Mouse (Mus musculus) myocyte (in vitro differentiated cells): ENCODE measurements around the gene Gm20388.

Experiments
- E2F4 ChIP-seq: IDR thresholded peaks from one replicate; pipeline ENCODE4 v1.6.1; 2011; ENCODE audit warnings: mild to moderate bottlenecking, control low read depth, moderate library complexity; ENCODE audit not compliant: insufficient read depth
- MAX ChIP-seq: IDR thresholded peaks from one replicate; pipeline ENCODE4 v1.6.1; 2011; ENCODE audit warnings: low read depth, mild to moderate bottlenecking, control low read depth
- MYOG ChIP-seq, 3 experiments: IDR thresholded peaks; one replicate each; pipeline ENCODE4 v1.6.1; 2011; ENCODE audit warnings: control low read depth in 2 of 3, low read depth in 2 of 3, mild to moderate bottlenecking in 2 of 3; ENCODE audit not compliant: insufficient read length in 2 of 3, control insufficient read depth in 1 of 3, insufficient read depth in 1 of 3
- POLR2A ChIP-seq: IDR thresholded peaks from one replicate; pipeline ENCODE4 v1.6.1; 2011; ENCODE audit warnings: low read depth, mild to moderate bottlenecking, control low read depth, moderate library complexity; ENCODE audit not compliant: insufficient read length
- SRF ChIP-seq: IDR thresholded peaks from one replicate; pipeline ENCODE4 v1.6.1; 2011; ENCODE audit warnings: low read depth; ENCODE audit not compliant: control insufficient read depth, insufficient read length

GRCm38 (mm10) chr8:120371725-120372457 is 461.2 kb downstream of the Gm20388 start:
- TF ChIP-seq MAX (no peak), POLR2A (no peak), MYOG (IDR thresholded peaks at IDR 0.05; ENCODE audit: control insufficient read depth in 1 of 3, insufficient read depth in 1 of 3, insufficient read length in 2 of 3, low read depth in 2 of 3) (no peak), SRF (no peak), E2F4 (no peak)
